1 mouse cellular context compared by ENCODE assay signal in genomic region chr10:61747302-61747701, GRCm38 (mm10).
TF ChIP-seq lines count a peak whose summit lies in the region.

No protein-coding gene starts in this region.

TF ChIP-seq in myocyte, 11 proteins besides CTCF, POLR2A, EP300 and RAD21 (continued from another document):
- no peak for TF ChIP-seq USF1 (IDR thresholded peaks at IDR 0.05; ENCODE audit: low read depth)
TF ChIP-seq in myocyte: peak in this region for 4.
